Mouse (Mus musculus): ENCODE data around the gene Csrnp1.
A peak's percentile ranks its signal among the peaks of the same experiment; 100 is the strongest.

Csrnp1 gene

GRCm38 (mm10) chr9:120002893-120003292, 18.4 kb upstream of the Csrnp1 start:
- DNase-seq (ENCODE audit: low spot score in 2 of 2): no peak

- DNase-seq (ENCODE audit: low spot score in 2 of 2): peak; percentile 38 to 45
These were observed 17.7 kb upstream of the Csrnp1 start for GRCm38 (mm10) chr9:120001945-120002725.

- DNase-seq (ENCODE audit: low spot score in 2 of 2): no peak
These were observed 16.3 kb upstream of the Csrnp1 start for GRCm38 (mm10) chr9:120000761-120001160.

GRCm38 (mm10) chr9:119999636-120000035, 15.2 kb upstream of the Csrnp1 start:
- no peak for DNase-seq (ENCODE audit: low spot score in 2 of 2)

- DNase-seq (ENCODE audit: low spot score in 2 of 2): no peak
These were observed 14.3 kb upstream of the Csrnp1 start for GRCm38 (mm10) chr9:119998776-119999175.

- DNase-seq (ENCODE audit: low spot score in 2 of 2): no peak
These were observed 11.6 kb upstream of the Csrnp1 start for GRCm38 (mm10) chr9:119996080-119996479.

GRCm38 (mm10) chr9:119994207-119994606, 9.7 kb upstream of the Csrnp1 start:
- DNase-seq (ENCODE audit: low spot score in 2 of 2): no peak

GRCm38 (mm10) chr9:119993092-119993844, 8.8 kb upstream of the Csrnp1 start:
- DNase-seq (ENCODE audit: low spot score in 2 of 2): no peak

GRCm38 (mm10) chr9:119991310-119991709, 6.9 kb upstream of the Csrnp1 start:
- DNase-seq (ENCODE audit: low spot score in 2 of 2): no peak

- DNase-seq (ENCODE audit: low spot score in 2 of 2): no peak
These were observed 3.8 kb upstream of the Csrnp1 start for GRCm38 (mm10) chr9:119988304-119988703.

GRCm38 (mm10) chr9:119985881-119986574, 1.6 kb upstream of the Csrnp1 start:
- DNase-seq (ENCODE audit: low spot score in 2 of 2): no peak

- peak; percentile 72 to 73 for DNase-seq (ENCODE audit: low spot score in 2 of 2)
These were observed 598 bp downstream of the Csrnp1 start for GRCm38 (mm10) chr9:119983585-119984535.

- peak; percentile 35 to 38 for DNase-seq (ENCODE audit: low spot score in 2 of 2)
These were observed 1.4 kb downstream of the Csrnp1 start for GRCm38 (mm10) chr9:119982956-119983551.

GRCm38 (mm10) chr9:119982241-119982811, 2.1 kb downstream of the Csrnp1 start:
- DNase-seq (ENCODE audit: low spot score in 2 of 2): peak; percentile 45 to 61

GRCm38 (mm10) chr9:119981183-119982179, 3.0 kb downstream of the Csrnp1 start:
- DNase-seq (ENCODE audit: low spot score in 2 of 2): peak; percentile 35 to 54

- DNase-seq (ENCODE audit: low spot score in 2 of 2): no peak
These were observed 3.7 kb downstream of the Csrnp1 start for GRCm38 (mm10) chr9:119980770-119981182.

- DNase-seq (ENCODE audit: low spot score in 2 of 2): no peak
These were observed 4.7 kb downstream of the Csrnp1 start for GRCm38 (mm10) chr9:119979749-119980148.

- DNase-seq (ENCODE audit: low spot score in 2 of 2): no peak
These were observed 5.5 kb downstream of the Csrnp1 start for GRCm38 (mm10) chr9:119978811-119979441.
